Mouse (Mus musculus) hindbrain, embryonic 16.5 days (tissue): ENCODE data around the gene Irf2bp1. TPM values are rescaled to one million over a fixed set of nuclear protein-coding genes. Genes with fewer than 3 reads are reported as not detected.

ENCODE experiments used
- ATAC-seq: fragments of 200-750 bp; cut with Nextera tagmentation; 2 replicates; pipeline ENCODE4 v1.8.0; 2017; ENCODE audit warnings: moderate TSS enrichment, moderate library complexity
- H3K27ac ChIP-seq: fragments of 300-500 bp; sonication (generic); 2 replicates; pipeline ENCODE4 v1.5.1; 2014; ENCODE audit warnings: low read depth, mild to moderate bottlenecking, control low read depth, low read length, moderate library complexity
- H3K27me3 ChIP-seq: fragments of 300-500 bp; sonication (generic); replicated peaks from 2 replicates; pipeline ENCODE4 v1.6.1; 2014; ENCODE audit warnings: low read length; ENCODE audit not compliant: control insufficient read depth, insufficient read depth
- H3K36me3 ChIP-seq: fragments of 300-500 bp; sonication (generic); 2 replicates; pipeline ENCODE4 v1.6.1; 2014; ENCODE audit warnings: mild to moderate bottlenecking, low read length, moderate library complexity, mixed read lengths; ENCODE audit not compliant: control insufficient read depth, insufficient read depth
- H3K4me1 ChIP-seq: fragments of 300-500 bp; sonication (generic); 2 replicates; pipeline ENCODE4 v1.6.1; 2014; ENCODE audit warnings: low read depth, low read length; ENCODE audit not compliant: control insufficient read depth, insufficient read depth
- H3K4me2 ChIP-seq: fragments of 300-500 bp; sonication (generic); 2 replicates; pipeline ENCODE4 v1.6.1; 2014; ENCODE audit warnings: mild to moderate bottlenecking, low read length, control low read depth, moderate library complexity
- H3K4me3 ChIP-seq: fragments of 300-500 bp; sonication (generic); 2 replicates; pipeline ENCODE4 v1.5.1; 2014; ENCODE audit warnings: mild to moderate bottlenecking, low read length, control low read depth, moderate library complexity
- H3K9ac ChIP-seq: fragments of 300-500 bp; sonication (generic); 2 replicates; pipeline ENCODE4 v1.6.1; 2014; ENCODE audit warnings: low read depth, mild to moderate bottlenecking, control low read depth, low read length, moderate library complexity
- H3K9me3 ChIP-seq: fragments of 300-500 bp; sonication (generic); 2 replicates; pipeline ENCODE4 v1.6.1; 2014; ENCODE audit warnings: mild to moderate bottlenecking, low read length, moderate library complexity; ENCODE audit not compliant: control insufficient read depth
- WGBS: fragments of 180-500 bp; shearing (Covaris S2); extraction: QIAGEN DNeasy Blood & Tissue Kit; methylation state at CpG from one replicate; pipeline ENCODE4 v1.1.7; 2014; 5-methylcytosine and 5-hydroxymethylcytosine counted together
- polyA plus RNA-seq: library from polyadenylated mRNA; unstranded; fragments of >200 nt; fragmentation: Nextera tagmentation; extraction: Ambion mirVana; gene quantifications from 2 replicates; pipeline ENCODE4 v1.2.1, GENCODE M21; 2015

The Irf2bp1 gene
- polyA plus RNA-seq, 1 experiment from 2014 or later, result 27.3 TPM

GRCm38 (mm10) chr7:19054047-19054776 is 50.4 kb downstream of the Irf2bp1 start, which contains the start of gene Rsph6a:
TSS of gene Rsph6a (plus strand) at chr7:19054690.
- Histone ChIP-seq H3K36me3 (peaks cover 21% of the 10 kb centered on the region), H3K27me3 (no peaks in the 10 kb centered on the region), H3K4me1 (no peaks in the 10 kb centered on the region; the same call in 1 of the 2 replicates), H3K9ac (peak within 1 kb of the TSS; percentile 56), H3K27ac (peak within 1 kb of the TSS; percentile 45), H3K4me3 (peak within 1 kb of the TSS; percentile 31), H3K9me3 (no peaks in the 10 kb centered on the region), H3K4me2 (peak within 1 kb of the TSS; percentile 57)
- ATAC-seq, result peak; percentile 78
- WGBS, result 21% methylated on average over 33 of the region's 33 CpGs

DNA sequence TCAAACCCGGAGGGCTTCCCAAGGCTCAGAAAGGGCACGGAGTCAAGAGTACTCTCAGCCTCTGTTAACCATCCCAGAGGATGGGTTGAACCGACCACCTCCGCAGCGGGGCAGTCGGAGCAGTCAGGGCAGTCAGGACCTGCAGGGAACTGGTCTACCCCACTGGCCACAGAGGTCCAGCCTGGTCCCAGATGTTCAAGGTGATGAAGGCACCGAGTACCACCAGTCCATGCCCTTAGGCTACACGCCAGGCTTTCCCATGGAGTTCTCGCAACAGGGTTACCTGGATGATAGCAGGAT is 50.9 kb downstream of the Irf2bp1 start:
- H3K4me3 ChIP-seq, result peak overlapping the region; percentile 31
- H3K27me3 ChIP-seq, result no peaks in the 10 kb centered on the region
- H3K9ac ChIP-seq, result peak overlapping the region; percentile 56; the same call in 1 of the 2 replicates
- WGBS, result 62% methylated on average over 9 of the region's 9 CpGs
- no peaks in the 10 kb centered on the region for H3K9me3 ChIP-seq
- peak overlapping the region; percentile 57 for H3K4me2 ChIP-seq
- peak; percentile 35 for ATAC-seq
- H3K36me3 ChIP-seq, result peaks cover 16% of the 10 kb centered on the region
- H3K27ac ChIP-seq, result no peak overlapping the region
- H3K4me1 ChIP-seq, result no peaks in the 10 kb centered on the region; the same call in 1 of the 2 replicates

- Histone ChIP-seq H3K4me1 (no peaks in the 10 kb centered on the region; the same call in 1 of the 2 replicates), H3K9me3 (no peaks in the 10 kb centered on the region), H3K36me3 (peaks cover 12% of the 10 kb centered on the region), H3K4me2 (no peak overlapping the region), H3K9ac (no peak overlapping the region; the same call in 1 of the 2 replicates), H3K27ac (no peak overlapping the region), H3K27me3 (no peaks in the 10 kb centered on the region), H3K4me3 (no peak overlapping the region)
- no peak for ATAC-seq
- WGBS, result 89% methylated on average over 8 of the region's 8 CpGs
Observed at GRCm38 (mm10) chr7:19055108-19055507, 51.3 kb downstream of the Irf2bp1 start.

Other genes with a start within 250 kb of the Irf2bp1 start
- not detected in 2 replicates for gene Psg19, start 205.5 kb upstream of the Irf2bp1 start, polyA plus RNA-seq
- gene Psg17, start 182.4 kb upstream of the Irf2bp1 start, polyA plus RNA-seq, result not detected in 2 replicates
- gene Mill2, start 164.1 kb upstream of the Irf2bp1 start, polyA plus RNA-seq, result 0.38 and 1.2 TPM in 2 replicates
- 31.2 and 36.7 TPM in 2 replicates for gene Pglyrp1, start 132.7 kb upstream of the Irf2bp1 start, polyA plus RNA-seq
- gene Ccdc61, start 93.6 kb upstream of the Irf2bp1 start, polyA plus RNA-seq, result 29.1 and 35.7 TPM in 2 replicates
- gene Nova2, start 78.2 kb upstream of the Irf2bp1 start, polyA plus RNA-seq, result 10.4 and 12.3 TPM in 2 replicates
- gene Nanos2, start 16.6 kb upstream of the Irf2bp1 start, polyA plus RNA-seq, result 0.65 and 0.85 TPM in 2 replicates
- gene Mypop, start 12.8 kb upstream of the Irf2bp1 start, polyA plus RNA-seq, result 5.8 and 6.3 TPM in 2 replicates
- gene Foxa3, start 19.5 kb downstream of the Irf2bp1 start, polyA plus RNA-seq, result not detected in 2 replicates
- gene Sympk, start 20.3 kb downstream of the Irf2bp1 start, polyA plus RNA-seq, result 24.1 and 27.5 TPM in 2 replicates
- gene Rsph6a, start 50.6 kb downstream of the Irf2bp1 start, polyA plus RNA-seq, result 0.17 and 0.40 TPM in 2 replicates
- 29.1 and 30.0 TPM in 2 replicates for gene Dmwd, start 72.2 kb downstream of the Irf2bp1 start, polyA plus RNA-seq
- 8.0 and 12.3 TPM in 2 replicates for gene Dmpk, start 79.8 kb downstream of the Irf2bp1 start, polyA plus RNA-seq
- gene Six5, start 90.5 kb downstream of the Irf2bp1 start, polyA plus RNA-seq, result 1.9 and 2.9 TPM in 2 replicates
- 7.0 and 8.8 TPM in 2 replicates for gene Gm4969, start 114.3 kb downstream of the Irf2bp1 start, polyA plus RNA-seq
- 16.4 and 17.7 TPM in 2 replicates for gene Fbxo46, start 115.8 kb downstream of the Irf2bp1 start, polyA plus RNA-seq
- gene Qpctl, start 145.2 kb downstream of the Irf2bp1 start, polyA plus RNA-seq, result 24.0 and 26.3 TPM in 2 replicates
- 107 and 110 TPM in 2 replicates for gene Snrpd2, start 145.7 kb downstream of the Irf2bp1 start, polyA plus RNA-seq
- 2.0 and 2.9 TPM in 2 replicates for gene Gipr, start 162.1 kb downstream of the Irf2bp1 start, polyA plus RNA-seq
- gene Eml2, start 172.4 kb downstream of the Irf2bp1 start, polyA plus RNA-seq, result 9.4 and 12.3 TPM in 2 replicates
- gene Gpr4, start 208.5 kb downstream of the Irf2bp1 start, polyA plus RNA-seq, result 3.1 and 4.4 TPM in 2 replicates
- 39.9 and 41.5 TPM in 2 replicates for gene Opa3, start 224.3 kb downstream of the Irf2bp1 start, polyA plus RNA-seq